Mouse (Mus musculus) myocyte (in vitro differentiated cells): ENCODE data around the gene Hmbs. TPM values are rescaled to one million over a fixed set of nuclear protein-coding genes. Genes with fewer than 3 reads are reported as not detected.
A peak's percentile ranks its signal among the peaks of the same experiment; 100 is the strongest.

Experiments
- H3K27me3 ChIP-seq: one replicate; pipeline ENCODE4 v1.6.1; 2011; ENCODE audit not compliant: control insufficient read depth, insufficient read depth, insufficient read length
- H3K36me3 ChIP-seq: one replicate; pipeline ENCODE4 v1.6.1; 2011; ENCODE audit not compliant: control insufficient read depth, insufficient read depth
- H3K4me2 ChIP-seq: one replicate; pipeline ENCODE4 v1.6.1; 2011; ENCODE audit warnings: low read depth, control low read depth
- H3K4me3 ChIP-seq: one replicate; pipeline ENCODE4 v1.5.1; 2011; ENCODE audit warnings: mild to moderate bottlenecking, control low read depth, moderate library complexity
- H3K79me2 ChIP-seq: one replicate; pipeline ENCODE4 v1.6.1; 2011; ENCODE audit not compliant: control insufficient read depth, insufficient read depth
- H3ac ChIP-seq: one replicate; pipeline ENCODE4 v1.6.1; 2011; ENCODE audit not compliant: control insufficient read depth, insufficient read length
- CEBPB ChIP-seq: IDR thresholded peaks from 2 replicates; pipeline ENCODE4 v1.6.1; 2011; ENCODE audit warnings: mild to moderate bottlenecking, moderate library complexity; ENCODE audit not compliant: poor library complexity, insufficient read depth, severe bottlenecking
- E2F4 ChIP-seq: IDR thresholded peaks from one replicate; pipeline ENCODE4 v1.6.1; 2011; ENCODE audit warnings: mild to moderate bottlenecking, control low read depth, moderate library complexity; ENCODE audit not compliant: insufficient read depth
- MAX ChIP-seq: IDR thresholded peaks from one replicate; pipeline ENCODE4 v1.6.1; 2011; ENCODE audit warnings: low read depth, mild to moderate bottlenecking, control low read depth
- MYOD1 ChIP-seq, 3 experiments: IDR thresholded peaks; one replicate each; pipeline ENCODE4 v1.6.1; 2011; ENCODE audit warnings: control low read depth in 2 of 3, low read depth in 2 of 3, mild to moderate bottlenecking in 2 of 3, moderate library complexity in 1 of 3; ENCODE audit not compliant: insufficient read length in 2 of 3, control insufficient read depth in 1 of 3
- MYOG ChIP-seq, 3 experiments: IDR thresholded peaks; one replicate each; pipeline ENCODE4 v1.6.1; 2011; ENCODE audit warnings: control low read depth in 2 of 3, low read depth in 2 of 3, mild to moderate bottlenecking in 2 of 3; ENCODE audit not compliant: insufficient read length in 2 of 3, control insufficient read depth in 1 of 3, insufficient read depth in 1 of 3
- POLR2A ChIP-seq: IDR thresholded peaks from one replicate; pipeline ENCODE4 v1.6.1; 2011; ENCODE audit warnings: low read depth, mild to moderate bottlenecking, control low read depth, moderate library complexity; ENCODE audit not compliant: insufficient read length
- POLR2AphosphoS2 ChIP-seq: IDR thresholded peaks from one replicate; pipeline ENCODE4 v1.6.1; 2011; ENCODE audit warnings: low read depth, control low read depth; ENCODE audit not compliant: insufficient read length
- REST ChIP-seq: IDR thresholded peaks from one replicate; pipeline ENCODE4 v1.6.1; 2011; ENCODE audit warnings: mild to moderate bottlenecking, control low read depth, moderate library complexity; ENCODE audit not compliant: insufficient read depth, insufficient read length
- SRF ChIP-seq: IDR thresholded peaks from one replicate; pipeline ENCODE4 v1.6.1; 2011; ENCODE audit warnings: low read depth; ENCODE audit not compliant: control insufficient read depth, insufficient read length
- TCF12 ChIP-seq: IDR thresholded peaks from one replicate; pipeline ENCODE4 v1.6.1; 2011; ENCODE audit warnings: mild to moderate bottlenecking, control low read depth; ENCODE audit not compliant: poor library complexity, insufficient read depth, severe bottlenecking
- TCF3 ChIP-seq: IDR thresholded peaks from one replicate; pipeline ENCODE4 v1.6.1; 2011; ENCODE audit warnings: low read depth, control low read depth; ENCODE audit not compliant: insufficient read length
- USF1 ChIP-seq: IDR thresholded peaks from one replicate; pipeline ENCODE4 v1.6.1; 2011; ENCODE audit warnings: low read depth, mild to moderate bottlenecking, control low read depth, moderate library complexity
- polyA plus RNA-seq: library from polyadenylated mRNA; unstranded; fragments of >200 nt; fragmentation: generic; extraction: Trizol; gene quantifications from one replicate; pipeline ENCODE4 v1.2.1, GENCODE M21; 2012; ENCODE audit warnings: missing spikeins

Hmbs gene
- polyA plus RNA-seq, 1 experiment, result 31.5 TPM

DNA sequence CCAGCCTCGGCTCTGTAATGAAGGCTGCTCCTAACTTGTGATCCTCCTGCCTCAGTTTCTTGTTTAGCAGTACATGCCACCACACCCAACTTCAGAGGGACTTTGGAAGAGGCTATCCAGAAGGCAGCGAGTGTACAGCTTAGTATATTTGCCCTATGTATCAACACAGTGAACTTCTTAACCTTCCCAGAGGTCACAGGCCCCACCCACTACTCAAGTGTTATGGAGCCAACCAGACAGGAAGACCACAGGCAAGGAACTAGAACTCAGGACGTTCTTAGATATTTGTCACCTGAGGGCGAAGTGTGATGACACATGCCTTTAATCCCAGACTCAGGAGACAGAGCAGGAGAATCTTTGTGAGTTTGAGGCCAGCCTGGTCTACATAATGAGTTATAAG, 3.6 kb upstream of the Hmbs start:
- Histone ChIP-seq H3K4me3 (no peak overlapping the region), H3ac (no peak overlapping the region), H3K4me2 (no peak overlapping the region), H3K79me2 (peaks cover 10% of the 10 kb centered on the region), H3K27me3 (no peaks in the 10 kb centered on the region), H3K36me3 (peaks cover 21% of the 10 kb centered on the region)
- TF ChIP-seq MYOD1 (IDR thresholded peaks at IDR 0.05; ENCODE audit: control insufficient read depth in 1 of 3, insufficient read length in 2 of 3, low read depth in 2 of 3) (no peak), E2F4 (no peak), POLR2A (no peak), SRF (no peak), REST (no peak), TCF12 (no peak), CEBPB (no peak), MYOG (IDR thresholded peaks at IDR 0.05; ENCODE audit: control insufficient read depth in 1 of 3, insufficient read depth in 1 of 3, insufficient read length in 2 of 3, low read depth in 2 of 3) (no peak), USF1 (no peak), POLR2AphosphoS2 (no peak), MAX (no peak), TCF3 (no peak)

- H3K4me2 ChIP-seq, result no peak overlapping the region
- peaks cover 13% of the 10 kb centered on the region for H3K79me2 ChIP-seq
- H3K4me3 ChIP-seq, result no peak overlapping the region
- no peaks in the 10 kb centered on the region for H3K27me3 ChIP-seq
- no peak overlapping the region for H3ac ChIP-seq
- no peak for TF ChIP-seq MYOD1 (IDR thresholded peaks at IDR 0.05; ENCODE audit: control insufficient read depth in 1 of 3, insufficient read length in 2 of 3, low read depth in 2 of 3)
- TF ChIP-seq MYOG (IDR thresholded peaks at IDR 0.05; ENCODE audit: control insufficient read depth in 1 of 3, insufficient read depth in 1 of 3, insufficient read length in 2 of 3, low read depth in 2 of 3), result no peak
- TF ChIP-seq SRF, result no peak
- TF ChIP-seq TCF12, result no peak
- TF ChIP-seq TCF3, result no peak
- TF ChIP-seq POLR2A, result no peak
- no peak for TF ChIP-seq POLR2AphosphoS2
- TF ChIP-seq USF1, result no peak
- TF ChIP-seq E2F4, result no peak
- no peak for TF ChIP-seq MAX
- no peak for TF ChIP-seq REST
- TF ChIP-seq CEBPB, result no peak
- peaks cover 21% of the 10 kb centered on the region for H3K36me3 ChIP-seq
Observed at GRCm38 (mm10) chr9:44347166-44347565, 3.1 kb upstream of the Hmbs start.

DNA sequence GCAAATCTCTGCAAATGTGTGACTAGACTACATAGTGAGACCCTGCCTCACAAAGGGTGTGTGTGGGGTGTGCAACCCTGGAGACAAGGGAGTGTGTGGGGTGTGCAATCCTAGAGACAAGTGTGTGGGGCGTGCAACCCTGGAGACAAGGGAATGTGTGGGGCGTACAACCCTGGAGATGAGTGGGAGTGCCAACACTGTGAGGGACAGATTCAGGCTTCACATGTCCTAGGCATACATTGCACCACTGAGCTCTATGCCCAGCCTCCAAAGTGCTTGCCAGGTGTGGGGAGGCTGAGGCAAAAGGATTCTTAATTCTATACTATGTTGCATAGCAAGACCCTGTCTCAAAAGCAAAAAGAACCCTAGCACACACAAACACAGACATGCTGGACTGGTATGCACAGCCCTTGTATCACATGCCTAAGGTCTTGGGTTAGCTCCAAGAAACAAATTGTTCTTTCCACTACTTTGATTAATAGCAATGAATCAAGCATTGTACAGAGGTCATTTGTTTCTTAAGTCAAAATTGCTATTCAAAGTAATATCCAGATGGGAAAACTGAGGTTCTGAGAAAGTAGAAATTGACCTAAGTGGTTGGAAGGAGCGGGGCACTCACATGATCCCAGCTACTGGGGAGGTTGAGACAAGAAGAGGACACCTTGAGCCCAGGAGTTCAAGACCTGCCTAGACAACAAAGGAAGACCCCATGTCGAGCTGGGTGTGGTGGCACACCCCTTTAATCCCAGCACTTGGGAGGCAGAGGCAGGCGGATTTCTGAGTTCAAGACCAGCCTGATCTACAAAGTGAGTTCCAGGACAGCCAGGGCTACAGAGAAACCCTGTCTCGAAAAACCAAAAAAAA, 1.8 kb upstream of the Hmbs start:
- no peak overlapping the region for H3ac ChIP-seq
- H3K79me2 ChIP-seq, result peaks cover 16% of the 10 kb centered on the region
- no peak overlapping the region for H3K4me2 ChIP-seq
- peaks cover 21% of the 10 kb centered on the region for H3K36me3 ChIP-seq
- H3K27me3 ChIP-seq, result no peaks in the 10 kb centered on the region
- TF ChIP-seq POLR2AphosphoS2 (peak; percentile 54), MAX (no peak)
- H3K4me3 ChIP-seq, result no peak overlapping the region

GRCm38 (mm10) chr9:44343290-44343689, 738 bp downstream of the Hmbs start:
- peak overlapping the region; percentile 94 for H3K4me2 ChIP-seq
- H3K36me3 ChIP-seq, result peaks cover 7% of the 10 kb centered on the region
- H3K27me3 ChIP-seq, result no peaks in the 10 kb centered on the region
- TF ChIP-seq SRF (no peak), MAX (no peak), MYOG (IDR thresholded peaks at IDR 0.05; ENCODE audit: control insufficient read depth in 1 of 3, insufficient read depth in 1 of 3, insufficient read length in 2 of 3, low read depth in 2 of 3) (no peak), TCF3 (no peak), POLR2A (no peak), MYOD1 (IDR thresholded peaks at IDR 0.05; ENCODE audit: control insufficient read depth in 1 of 3, insufficient read length in 2 of 3, low read depth in 2 of 3) (no peak), TCF12 (no peak), REST (no peak), POLR2AphosphoS2 (no peak), CEBPB (no peak)
- H3K79me2 ChIP-seq, result peaks cover 18% of the 10 kb centered on the region
- H3K4me3 ChIP-seq, result peak overlapping the region; percentile 51
- H3ac ChIP-seq, result peak overlapping the region; percentile 57

GRCm38 (mm10) chr9:44342605-44343004, 1.4 kb downstream of the Hmbs start:
- peaks cover 3% of the 10 kb centered on the region for H3K36me3 ChIP-seq
- H3K4me3 ChIP-seq, result peak overlapping the region; percentile 51

More at GRCm38 (mm10) chr9:44342605-44343004, 1.4 kb downstream of the Hmbs start:
- no peak overlapping the region for H3ac ChIP-seq
- peak overlapping the region; percentile 94 for H3K4me2 ChIP-seq
- peaks cover 18% of the 10 kb centered on the region for H3K79me2 ChIP-seq
- TF ChIP-seq REST (no peak), POLR2A (no peak), MYOG (IDR thresholded peaks at IDR 0.05; ENCODE audit: control insufficient read depth in 1 of 3, insufficient read depth in 1 of 3, insufficient read length in 2 of 3, low read depth in 2 of 3) (no peak)
- H3K27me3 ChIP-seq, result no peaks in the 10 kb centered on the region
